Mouse (Mus musculus) layer of hippocampus, postnatal 10 days (tissue): ENCODE measurements around the gene Pabpc5. TPM values are rescaled to one million over a fixed set of nuclear protein-coding genes. Genes with fewer than 3 reads are reported as not detected.

Experiments used
- DNase-seq, 2 experiments: peaks; one replicate each; pipeline ENCODE4 v3.0.0; 2021; ENCODE audit warnings: low spot score in 2 of 2
- long read RNA-seq: library from polyadenylated mRNA; stranded (forward); transcript quantifications from one replicate; pipeline ENCODE4 v2.0.0, GENCODE M21; 2023
- total RNA-seq, 2 experiments: library from RNA; stranded (reverse); gene quantifications; 2 replicates each; pipeline ENCODE4 v1.2.3; 2021

Gene Pabpc5
- 1 to 10 TPM; 5.8 to 6.7 TPM for total RNA-seq
- long read RNA-seq, partial matches to known transcripts, result 0 of 1 reads
- long read RNA-seq, other reads (novel, unspliced or antisense), result 0 of 1 reads

GRCm38 (mm10) chrX:119927081-119927571 is at the start of gene Pabpc5:
Gene Pabpc5 (plus strand): TSS chrX:119927196.
- DNase-seq, result peak; percentile 58 to 71

- no peak for DNase-seq
Observed at GRCm38 (mm10) chrX:119886957-119887593, 39.9 kb upstream of the Pabpc5 start.

GRCm38 (mm10) chrX:119888326-119888920 is 38.6 kb upstream of the Pabpc5 start:
- DNase-seq, result no peak

GRCm38 (mm10) chrX:119927852-119928251 is 856 bp downstream of the Pabpc5 start:
- DNase-seq, result no peak
